Mouse (Mus musculus) layer of hippocampus, postnatal 10 days (tissue): ENCODE measurements at regions not wholly inside any gene's neighbourhood (a gene's known extent, or its start where the extent isn't known, plus 50 kb on each side); places are given as distances from the start of the nearest gene placed in this dataset.
A peak's percentile ranks its signal among the peaks of the same experiment; 100 is the strongest.

Experiments used
- DNase-seq, 2 experiments: peaks; one replicate each; pipeline ENCODE4 v3.0.0; 2021; ENCODE audit warnings: low spot score in 2 of 2

DNA sequence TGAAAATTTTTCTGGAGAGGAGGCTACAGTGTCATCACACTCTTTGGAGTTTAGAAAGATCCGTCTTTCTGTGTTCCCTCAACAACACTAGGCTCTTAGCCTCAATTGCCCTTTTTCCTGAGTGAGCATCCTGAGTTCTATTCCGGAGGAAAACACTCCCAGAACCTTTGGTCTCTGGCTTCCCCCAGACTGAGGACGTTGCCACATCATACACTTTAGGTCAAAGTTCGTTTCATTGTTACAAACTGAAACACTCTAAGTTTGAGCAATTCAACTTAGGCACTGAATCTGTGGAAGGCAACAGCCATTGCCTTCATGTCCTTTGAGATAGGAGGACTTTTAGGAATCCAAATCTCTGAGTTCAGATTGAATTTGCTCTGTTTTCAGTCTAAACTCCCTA is 85.0 kb downstream of the Arl4a start:
- DNase-seq, result no peak

DNA sequence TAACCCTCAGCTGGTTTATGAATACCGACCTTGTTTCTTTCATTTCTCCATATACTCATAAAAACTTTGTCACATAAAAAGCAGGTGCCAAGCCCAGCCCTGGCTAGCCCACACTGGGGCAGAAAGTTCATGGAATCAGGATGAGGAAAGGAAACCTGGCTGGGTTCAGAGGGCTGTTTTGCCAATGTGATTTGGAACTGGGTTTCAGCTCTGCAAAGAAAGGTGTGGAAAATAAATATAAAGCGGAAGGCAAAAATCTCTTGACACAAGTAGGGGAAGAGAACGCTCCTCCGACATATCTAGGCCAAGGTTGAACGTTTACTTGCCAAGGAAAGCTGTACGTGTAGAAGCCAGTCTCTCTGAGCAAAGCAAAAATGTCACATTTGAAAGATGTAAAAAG is 85.9 kb downstream of the Arl4a start:
- DNase-seq, result no peak

DNA sequence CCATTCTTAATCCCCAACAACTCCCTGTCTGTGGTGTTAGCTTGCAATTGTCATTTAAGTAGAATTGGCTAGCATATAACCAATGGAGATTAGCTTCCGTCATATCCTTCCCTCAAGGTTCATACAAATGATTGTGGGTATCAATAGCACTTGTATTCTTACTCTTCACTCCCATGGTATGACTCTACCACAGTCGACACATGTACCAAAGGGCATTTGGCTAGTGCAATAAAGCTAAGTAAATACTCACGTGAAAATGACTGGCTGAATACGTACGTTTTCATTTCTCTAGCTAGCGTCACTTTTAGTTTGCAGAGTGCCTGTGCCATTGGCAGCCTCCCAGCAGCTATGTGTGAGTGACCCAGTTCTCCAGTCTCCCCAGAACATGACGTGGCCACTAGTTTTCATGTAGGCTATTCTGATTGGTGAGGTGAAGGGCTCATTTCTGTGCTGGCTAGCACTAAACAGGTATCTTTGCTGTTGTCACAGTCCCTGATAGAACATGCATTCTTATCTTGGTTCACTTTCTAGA is 87.5 kb downstream of the Arl4a start:
- DNase-seq, result no peak

DNA sequence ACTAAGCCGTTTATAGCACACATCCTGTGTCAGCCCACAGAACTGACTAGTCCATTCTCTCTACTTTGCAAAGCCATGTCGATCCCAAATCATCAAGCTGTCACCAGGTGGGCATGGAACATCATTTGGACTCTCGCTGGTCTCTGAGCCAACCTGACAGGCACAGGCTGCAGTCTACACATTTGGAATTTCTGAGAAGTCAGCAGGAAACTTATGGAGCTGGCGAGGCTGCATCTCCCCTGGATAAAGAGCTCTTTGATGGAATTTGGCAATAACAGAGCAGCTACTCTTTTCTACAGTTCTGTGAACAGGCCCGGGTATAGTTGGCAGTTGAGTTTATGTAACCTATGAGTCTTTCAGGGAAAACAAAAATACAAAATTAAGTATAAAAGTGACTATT is 94.9 kb downstream of the Arl4a start:
- no peak for DNase-seq

DNA sequence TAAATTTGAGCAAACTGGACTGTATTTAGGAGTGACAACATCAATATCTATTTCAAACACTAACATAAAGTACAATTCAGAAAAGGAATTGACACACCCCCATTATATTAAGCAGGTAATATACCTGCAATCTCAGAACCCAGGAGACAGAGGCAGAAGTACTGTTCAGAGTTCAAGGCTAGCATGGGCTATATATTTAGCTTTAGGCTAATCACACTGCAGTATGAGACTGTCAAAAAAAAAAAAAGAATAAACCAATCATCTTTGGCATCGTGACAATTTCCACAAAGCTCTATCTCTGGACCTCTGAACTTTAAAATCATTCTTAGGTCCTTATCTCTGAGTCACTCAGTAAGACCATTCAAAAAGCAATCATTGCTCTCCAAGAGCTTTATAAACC is 96.7 kb downstream of the Arl4a start:
- no peak for DNase-seq

DNA sequence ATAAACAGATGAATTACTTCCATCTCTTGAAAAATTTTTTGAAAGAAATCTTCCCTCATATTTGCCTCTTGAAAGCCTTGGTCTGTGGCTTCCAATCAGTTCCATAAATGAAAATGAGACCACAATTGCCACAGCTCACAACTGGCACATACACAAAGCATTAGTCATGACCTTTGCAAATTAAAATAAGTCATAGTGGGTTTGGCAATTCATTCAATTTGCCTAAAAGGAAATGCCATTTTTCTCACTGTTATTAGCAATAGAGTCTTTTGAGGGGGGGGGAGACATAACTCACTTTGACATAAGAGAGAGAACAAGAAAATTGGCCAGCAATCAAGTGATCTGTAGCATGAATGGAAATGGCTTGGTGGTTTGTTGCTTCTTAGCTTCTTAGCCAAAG is 98.8 kb downstream of the Arl4a start:
- no peak for DNase-seq

DNA sequence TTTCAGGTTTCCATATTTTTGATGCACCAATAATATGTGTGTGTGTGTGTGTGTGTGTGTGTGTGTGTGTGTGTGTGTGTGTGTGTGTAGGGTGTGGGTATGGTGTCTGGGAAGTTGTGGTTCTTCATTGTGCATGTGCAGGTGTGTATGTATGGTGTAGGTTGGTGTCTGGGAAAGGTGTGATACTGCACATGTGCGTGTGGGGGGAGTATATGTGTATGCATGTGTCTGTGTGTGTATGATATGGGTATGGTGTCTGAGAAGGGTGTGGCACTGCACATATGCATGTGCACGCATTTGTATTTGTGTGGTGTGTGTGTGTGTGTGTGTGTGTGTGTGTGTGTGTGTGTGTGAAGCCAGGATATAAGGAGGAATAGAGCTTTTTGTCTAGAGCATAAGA is 99.6 kb downstream of the Arl4a start:
- no peak for DNase-seq

DNA sequence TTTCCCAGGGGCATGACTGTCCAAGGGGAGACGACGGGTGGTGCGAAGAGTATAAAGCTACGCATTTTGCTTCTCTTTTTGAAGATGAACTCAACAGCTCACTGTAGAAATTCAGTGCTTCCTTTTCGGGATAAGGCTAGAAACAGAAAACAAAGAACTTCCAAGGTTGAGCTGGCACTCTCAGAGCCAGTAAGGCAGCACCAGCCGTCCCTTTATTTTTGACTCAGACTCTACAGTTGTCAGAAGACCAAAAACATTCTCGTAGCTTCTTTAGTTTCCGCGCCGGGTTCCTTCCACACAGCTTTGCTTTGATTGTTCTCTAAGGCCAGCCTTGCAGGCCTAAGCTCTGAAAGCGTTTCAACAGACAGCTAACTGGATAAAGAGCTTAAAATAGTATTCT is 101.5 kb downstream of the Arl4a start:
- no peak for DNase-seq

DNA sequence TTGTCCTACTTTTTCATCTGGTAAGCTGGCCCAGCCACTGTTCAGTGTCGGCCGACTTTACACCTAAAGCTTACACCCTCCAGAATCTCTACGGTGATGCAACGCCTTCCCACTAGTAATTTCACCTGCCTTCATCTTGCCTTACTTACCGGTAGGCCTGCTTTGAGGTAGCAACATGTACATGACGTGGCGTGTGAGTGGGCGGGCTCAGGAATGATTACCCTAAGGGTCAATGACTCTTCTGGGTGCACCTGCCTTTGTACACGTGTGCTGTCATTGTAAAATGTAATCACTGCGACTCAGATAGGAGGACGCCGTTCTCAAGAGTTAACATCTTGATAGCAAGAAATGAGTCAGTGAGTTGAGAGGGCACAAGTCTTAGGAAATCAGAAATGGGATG is 102.0 kb downstream of the Arl4a start:
- no peak for DNase-seq

DNA sequence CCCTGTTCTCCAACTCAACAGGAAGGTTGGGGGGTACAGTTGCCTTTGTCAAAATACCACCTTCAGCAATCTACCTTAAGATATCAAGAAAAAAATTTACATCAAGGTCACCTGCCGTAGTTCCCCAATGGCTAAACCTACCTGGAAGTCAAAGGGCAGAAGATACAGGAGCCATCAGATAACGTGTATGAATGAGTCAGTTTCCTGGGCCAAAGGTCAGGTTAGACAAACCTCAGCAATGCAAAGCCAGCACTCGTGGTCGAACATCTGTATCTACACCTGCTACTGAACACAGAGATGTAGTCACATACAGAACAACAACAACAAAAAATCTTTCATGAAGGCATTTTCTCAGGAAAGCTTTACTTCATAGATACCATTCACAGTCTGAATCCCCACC is 102.9 kb downstream of the Arl4a start:
- DNase-seq, result no peak

DNA sequence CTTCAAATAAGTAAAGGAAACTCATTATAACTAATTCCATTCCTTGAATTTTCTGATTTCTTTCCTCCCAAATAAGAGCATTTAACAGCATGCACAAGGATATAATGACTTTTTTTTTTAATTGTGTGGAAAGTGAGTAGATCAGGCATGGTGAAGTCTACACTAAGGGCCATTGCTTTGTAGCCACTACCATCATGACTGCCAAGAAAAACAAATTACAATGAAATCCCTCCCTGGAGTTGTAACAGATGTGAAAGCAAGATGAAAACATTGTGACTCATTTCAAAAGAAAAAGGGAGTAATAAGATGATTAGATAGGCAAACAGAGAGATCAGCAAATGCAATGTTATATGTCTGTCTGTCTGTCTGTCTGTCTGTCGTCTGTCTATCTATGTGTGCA is 106.6 kb downstream of the Arl4a start:
- no peak for DNase-seq

DNA sequence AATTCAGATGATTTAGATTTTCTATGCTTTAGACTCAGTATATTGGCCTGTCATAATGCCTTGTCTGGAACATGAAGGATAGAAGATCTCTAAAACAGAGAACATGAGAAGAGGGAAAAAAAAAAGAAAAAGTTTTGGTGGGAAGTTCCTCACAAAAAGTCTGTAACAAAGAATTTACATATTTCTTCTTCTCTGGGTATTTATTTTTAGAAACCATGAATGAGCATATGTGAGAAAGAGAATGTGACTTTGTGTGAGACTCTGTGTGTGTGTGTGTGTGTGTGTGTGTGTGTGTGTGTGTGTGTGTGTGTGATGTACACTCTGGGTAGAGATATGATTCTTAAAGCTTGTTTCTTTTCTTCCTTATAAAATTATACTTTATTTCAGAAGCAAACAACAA is 109.9 kb downstream of the Arl4a start:
- DNase-seq, result no peak

DNA sequence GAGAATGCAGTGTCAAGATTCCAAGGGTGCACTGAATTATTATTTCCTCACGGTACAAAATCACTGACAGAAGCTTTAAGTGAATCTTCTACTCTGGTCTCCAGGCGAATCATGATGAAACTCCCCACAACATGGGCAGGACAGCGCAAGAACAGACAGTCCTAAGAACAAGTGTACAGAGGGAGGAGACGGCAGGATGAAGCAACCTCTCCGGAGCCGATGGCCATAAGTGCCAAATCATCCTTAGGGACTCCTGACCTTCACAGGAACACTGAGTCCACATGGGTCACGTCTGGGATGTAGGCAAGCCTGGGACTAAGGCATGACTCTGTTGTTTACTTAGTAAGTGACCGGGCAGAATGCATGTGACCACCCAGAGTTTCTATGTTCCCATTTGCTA is 110.8 kb downstream of the Arl4a start:
- DNase-seq, result no peak

DNA sequence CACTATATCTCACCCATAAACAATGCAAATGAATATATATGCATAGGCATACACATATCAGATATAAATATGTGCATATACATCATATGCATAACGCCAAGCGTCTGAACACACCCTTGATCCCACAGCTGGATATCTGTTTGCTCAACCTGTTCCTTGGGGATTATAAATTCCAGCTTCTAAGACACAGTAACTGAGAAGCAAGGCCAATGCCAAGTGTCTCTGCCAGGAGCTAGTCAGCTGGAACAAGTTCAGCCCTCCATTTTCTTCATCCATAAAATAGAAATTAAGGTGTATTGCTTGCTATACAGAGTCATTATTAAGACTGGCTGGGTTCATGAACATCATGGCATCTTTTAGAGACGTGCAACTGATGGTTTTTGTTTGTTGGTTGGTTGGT is 116.3 kb downstream of the Arl4a start:
- no peak for DNase-seq

DNA sequence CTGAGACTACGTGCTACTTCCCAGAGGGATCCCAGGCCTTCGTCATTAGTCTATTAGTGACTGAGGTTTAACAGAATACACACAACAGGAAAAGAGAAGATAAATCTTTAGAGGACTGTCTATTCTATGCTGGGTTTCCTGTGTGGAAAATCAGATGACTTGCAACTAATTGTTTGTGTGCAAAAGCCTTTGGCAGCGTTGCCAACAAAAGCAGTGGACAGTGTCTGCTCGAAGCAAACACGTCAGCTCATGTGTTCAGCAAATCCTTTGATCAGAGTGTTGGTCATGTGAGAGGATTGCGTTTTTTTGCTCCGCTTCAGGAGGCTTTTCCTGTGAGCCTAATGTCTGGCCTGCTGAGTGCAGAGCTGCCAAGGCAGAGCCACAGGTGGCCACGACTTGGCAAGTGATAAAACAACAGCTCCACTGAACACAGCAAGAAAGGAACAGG is 117.3 kb downstream of the Arl4a start:
- peak; percentile 23 to 44 for DNase-seq

DNA sequence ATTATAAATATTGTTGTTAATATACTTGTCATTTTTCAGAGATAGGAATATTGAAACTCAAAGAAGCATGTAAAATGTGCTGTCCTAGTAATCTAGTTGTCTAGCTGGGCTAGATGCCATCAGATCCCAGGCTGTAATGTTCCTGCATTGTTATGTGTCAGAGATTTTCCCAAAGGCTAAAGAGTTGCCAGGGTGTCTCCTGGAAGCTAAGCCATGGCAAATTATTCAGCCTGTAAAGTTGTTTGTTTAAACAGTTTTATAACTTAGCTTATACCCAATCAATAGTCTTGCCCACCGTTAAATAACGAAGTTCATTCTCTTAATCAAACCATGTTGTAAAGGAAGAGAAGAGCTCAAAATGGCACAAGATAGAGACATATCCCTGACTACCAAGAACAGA is 117.9 kb downstream of the Arl4a start:
- no peak for DNase-seq

DNA sequence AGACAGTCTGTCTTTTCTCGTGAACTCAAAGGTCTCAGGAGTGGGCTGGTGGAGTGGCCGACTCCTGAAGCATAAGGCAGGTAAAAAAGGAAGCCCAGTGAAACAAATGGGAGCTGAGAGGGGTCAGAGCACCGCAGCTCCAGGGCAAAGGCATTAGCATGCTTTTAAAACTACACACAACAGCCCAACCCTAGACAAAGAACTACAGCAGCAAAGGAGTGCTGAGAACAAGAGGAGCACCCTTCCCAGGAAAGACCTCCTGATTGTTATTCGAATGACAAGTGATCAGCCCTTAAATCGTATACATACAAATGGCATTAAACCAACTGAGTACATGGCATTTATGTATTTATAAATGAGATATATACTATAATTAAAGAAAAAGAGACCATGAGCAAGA is 149.3 kb downstream of the Arl4a start:
- no peak for DNase-seq

DNA sequence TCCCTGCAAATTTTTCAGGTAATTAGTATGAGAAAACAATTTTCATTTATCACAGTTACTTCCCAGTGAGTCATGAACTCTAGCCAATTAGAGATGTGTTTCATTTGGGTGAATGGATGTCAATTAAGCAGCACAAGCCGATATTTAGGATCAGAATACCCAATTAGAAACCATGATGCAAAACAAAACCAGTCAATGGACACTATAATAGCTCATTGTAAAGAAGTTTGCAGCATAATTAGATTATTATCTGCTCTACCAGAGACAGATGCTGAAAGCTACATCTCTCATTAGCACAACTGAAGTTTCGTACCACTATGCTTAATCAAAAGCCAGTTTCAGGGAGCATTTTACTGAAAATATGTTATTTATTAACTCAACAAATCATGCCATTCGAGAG is 152.5 kb downstream of the Arl4a start:
- DNase-seq, result no peak

DNA sequence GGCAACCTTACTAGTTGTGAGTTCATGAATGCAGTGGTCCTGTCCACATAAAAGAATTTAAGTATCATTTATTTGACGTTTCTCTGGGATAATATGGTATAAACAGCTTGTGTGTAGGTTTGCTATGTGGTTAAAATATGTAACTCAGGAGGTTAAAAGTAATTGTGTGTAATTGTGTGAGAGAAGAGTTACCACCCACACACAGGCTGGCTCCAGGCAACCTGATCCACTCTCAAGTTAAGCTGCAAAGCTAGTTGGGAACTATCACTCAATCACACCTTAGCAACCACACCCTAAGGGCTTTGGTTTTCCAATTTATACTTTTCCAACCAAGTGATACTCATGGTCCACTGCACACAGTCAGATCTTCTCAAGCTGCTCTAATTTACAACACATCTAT is 157.5 kb downstream of the Arl4a start:
- no peak for DNase-seq

DNA sequence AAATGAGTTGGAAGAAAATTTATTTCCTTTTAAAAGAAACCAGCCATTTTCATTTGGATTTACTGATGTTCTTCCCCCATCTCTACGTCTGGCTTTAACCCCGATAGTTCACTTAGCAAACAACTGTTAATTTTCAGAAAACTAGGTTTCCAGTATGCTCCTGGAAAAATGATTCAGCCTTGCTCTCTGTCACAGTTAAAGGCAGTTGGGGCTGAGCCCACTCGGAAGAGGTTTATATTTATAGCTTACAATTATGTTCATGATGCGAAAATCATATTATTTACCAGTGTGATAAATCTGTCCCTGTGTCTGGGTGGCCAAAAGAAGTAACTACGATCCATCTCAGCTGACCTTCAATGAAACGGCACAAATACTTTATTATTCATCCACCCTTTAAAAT is 163.9 kb downstream of the Arl4a start:
- no peak for DNase-seq

DNA sequence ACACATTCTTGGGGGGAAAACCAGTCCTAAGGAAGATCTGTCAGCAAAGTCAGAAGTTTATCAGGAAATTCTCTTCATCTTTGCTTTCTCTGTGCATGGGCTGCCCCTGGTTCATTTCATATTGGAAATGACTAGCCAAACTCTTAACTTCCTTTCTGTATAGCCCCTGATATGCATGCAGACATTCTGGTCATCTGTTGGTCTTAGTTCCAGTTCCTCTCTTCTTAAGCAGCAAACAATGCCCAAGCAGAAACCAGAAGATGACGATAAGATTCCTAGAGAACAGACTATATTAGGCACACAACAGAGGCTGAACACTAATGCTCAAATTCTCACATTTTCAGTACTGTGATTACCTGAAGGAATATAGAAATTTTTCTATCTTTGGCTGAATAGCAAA is 176.0 kb downstream of the Arl4a start:
- DNase-seq, result no peak

DNA sequence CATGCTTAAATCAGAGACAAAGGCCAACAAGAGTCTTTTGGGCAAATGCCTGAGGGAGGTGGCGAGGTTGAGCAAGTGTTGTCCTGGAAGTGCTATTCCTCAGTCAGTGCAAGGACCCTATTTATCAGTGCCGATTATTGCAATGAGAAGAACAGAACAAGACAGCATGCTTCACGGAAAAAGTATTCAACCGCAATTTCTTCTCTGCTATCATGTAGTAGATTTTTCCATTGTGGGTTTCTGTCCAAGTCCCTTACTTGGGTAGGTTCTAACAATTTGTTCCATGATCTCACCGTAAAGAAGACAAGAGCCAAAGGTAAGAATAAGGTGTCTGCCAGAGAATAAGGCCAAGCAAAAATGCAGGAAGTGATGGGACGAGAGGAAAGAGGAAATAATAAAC is 186.2 kb downstream of the Arl4a start:
- DNase-seq, result no peak

DNA sequence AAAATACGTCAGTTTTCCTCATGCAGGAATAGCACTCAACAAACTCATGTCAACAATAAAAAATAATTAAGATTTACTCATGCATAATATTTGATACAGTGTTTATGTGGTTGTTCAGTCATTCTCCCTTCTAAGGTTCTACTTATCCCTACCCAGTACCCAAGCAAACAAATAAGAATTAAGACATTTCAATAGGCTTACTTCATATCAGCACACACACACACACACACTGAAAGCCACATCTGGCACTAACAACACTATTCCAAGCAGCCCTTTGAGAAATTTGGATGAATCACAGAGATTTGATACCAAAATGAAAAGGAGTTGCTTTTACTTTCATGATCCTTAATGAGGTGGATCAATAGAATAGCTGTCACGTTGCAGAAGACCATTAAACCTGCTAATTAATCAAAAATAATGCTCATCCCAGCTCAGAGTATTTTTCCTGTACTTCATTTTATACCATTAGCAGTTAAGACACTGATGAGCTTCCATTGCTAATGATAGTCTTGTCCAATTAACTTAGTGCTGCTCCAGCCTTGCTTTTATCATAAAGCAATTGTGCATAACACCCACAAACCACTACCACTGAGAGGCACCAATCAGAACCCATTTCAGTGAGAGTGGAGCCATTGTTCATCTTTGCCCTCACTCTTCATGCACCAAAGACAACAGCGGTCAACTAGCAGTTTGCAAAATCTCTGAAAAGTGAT is 188.3 kb downstream of the Arl4a start:
- no peak for DNase-seq

DNA sequence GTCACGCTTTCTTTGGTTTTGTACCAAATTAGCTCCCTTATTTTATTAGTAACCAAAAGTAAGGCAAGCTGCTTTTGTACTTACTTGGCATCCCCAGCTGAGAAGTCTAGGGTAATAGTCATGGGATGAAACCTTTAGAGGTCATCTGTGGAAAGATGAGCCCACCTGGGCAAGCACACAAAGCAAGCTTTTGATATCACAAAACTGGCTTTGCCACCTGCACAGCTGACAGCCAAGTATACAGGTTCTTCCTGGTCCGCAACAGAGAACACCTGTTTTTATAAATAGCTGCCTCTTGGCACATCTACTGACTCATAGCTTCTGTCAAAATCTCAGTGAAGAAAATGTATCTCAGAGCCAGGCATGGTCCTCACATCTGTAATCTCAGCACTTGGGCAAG is 197.2 kb downstream of the Arl4a start:
- no peak for DNase-seq
